Mouse (Mus musculus) testis, postnatal 10 days (tissue): ENCODE data around the gene Acta1.

Source experiments
- DNase-seq: peaks from one replicate; pipeline ENCODE4 v3.0.0; 2021; ENCODE audit warnings: low spot score

Gene Acta1

DNA sequence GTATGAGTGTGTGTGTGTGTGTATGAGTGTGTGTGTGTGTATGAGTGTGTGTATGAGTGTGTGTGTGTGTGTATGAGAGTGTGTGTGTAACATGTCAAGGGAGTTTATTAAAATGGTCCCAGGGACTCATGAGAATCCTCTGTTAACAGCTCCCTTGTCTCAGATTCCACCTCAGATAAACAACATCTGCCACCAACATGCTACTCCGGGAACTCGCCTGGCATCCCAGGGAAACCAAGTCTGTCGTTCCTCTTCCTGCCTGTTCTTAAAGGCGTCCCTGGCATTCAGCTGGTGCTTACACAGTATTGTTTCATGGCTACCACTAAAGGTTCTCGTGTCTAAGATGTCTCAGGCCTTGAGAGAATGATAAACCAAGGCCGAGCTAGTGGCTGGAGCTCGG is 50.2 kb downstream of the Acta1 start:
- DNase-seq: no peak

DNA sequence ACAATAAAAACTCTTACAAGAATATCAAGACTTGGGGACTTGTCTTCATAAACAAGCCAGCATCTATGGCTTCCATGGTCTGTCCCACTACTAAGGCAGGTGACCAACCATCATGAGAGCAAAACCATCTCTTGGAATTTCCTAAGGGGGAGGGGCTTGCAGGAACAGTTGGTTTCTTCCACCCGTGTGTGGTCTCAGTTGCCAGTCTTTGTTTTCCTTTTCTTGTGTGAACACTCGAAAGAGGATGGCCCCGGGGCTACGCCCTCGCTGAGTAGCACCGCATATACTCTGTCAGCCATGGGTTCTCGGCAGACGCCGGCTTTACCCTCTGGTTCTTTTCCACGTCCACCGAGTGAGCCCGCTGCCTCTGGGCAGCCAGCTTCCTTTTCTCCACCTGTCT is 52.5 kb downstream of the Acta1 start:
- DNase-seq: no peak
